Mouse (Mus musculus) neural tube, embryonic 15.5 days (tissue): ENCODE data around the gene Dlg2. TPM values are rescaled to one million over a fixed set of nuclear protein-coding genes. Genes with fewer than 3 reads are reported as not detected.

ENCODE experiments used
- ATAC-seq: fragments of 200-750 bp; cut with Nextera tagmentation; 2 replicates; pipeline ENCODE4 v1.8.0; 2017; ENCODE audit warnings: mild to moderate bottlenecking, moderate TSS enrichment, moderate library complexity; ENCODE audit not compliant: low FRiP score
- H3K27ac ChIP-seq: fragments of 300-500 bp; sonication (generic); replicated peaks from 2 replicates; pipeline ENCODE4 v1.5.1; 2015; ENCODE audit warnings: mild to moderate bottlenecking, inconsistent platforms
- H3K27me3 ChIP-seq: fragments of 300-500 bp; sonication (generic); replicated peaks from 2 replicates; pipeline ENCODE4 v1.6.1; 2015; ENCODE audit warnings: inconsistent platforms
- H3K36me3 ChIP-seq: fragments of 300-500 bp; sonication (generic); 2 replicates; pipeline ENCODE4 v1.6.1; 2015; ENCODE audit warnings: inconsistent platforms
- H3K4me1 ChIP-seq: fragments of 300-500 bp; sonication (generic); 2 replicates; pipeline ENCODE4 v1.6.1; 2015; ENCODE audit warnings: inconsistent platforms
- H3K4me2 ChIP-seq: fragments of 300-500 bp; sonication (generic); 2 replicates; pipeline ENCODE4 v1.6.1; 2015; ENCODE audit warnings: inconsistent platforms, mild to moderate bottlenecking, moderate library complexity
- H3K4me3 ChIP-seq: fragments of 300-500 bp; sonication (generic); replicated peaks from 2 replicates; pipeline ENCODE4 v1.5.1; 2015; ENCODE audit warnings: mild to moderate bottlenecking, inconsistent platforms
- H3K9ac ChIP-seq: fragments of 300-500 bp; sonication (generic); replicated peaks from 2 replicates; pipeline ENCODE4 v1.6.1; 2015; ENCODE audit warnings: mild to moderate bottlenecking, inconsistent platforms
- H3K9me3 ChIP-seq: fragments of 300-500 bp; sonication (generic); replicated peaks from 2 replicates; pipeline ENCODE4 v1.6.1; 2016; ENCODE audit warnings: inconsistent platforms
- WGBS: fragments of 180-500 bp; shearing (Covaris S2); methylation state at CpG from one replicate; pipeline ENCODE4 v1.1.7; 2015; ENCODE audit warnings: mixed read lengths; 5-methylcytosine and 5-hydroxymethylcytosine counted together
- polyA plus RNA-seq: library from polyadenylated mRNA; unstranded; fragments of >200 nt; fragmentation: Nextera tagmentation; extraction: Ambion mirVana; gene quantifications from 2 replicates; pipeline ENCODE4 v1.2.1, GENCODE M21; 2015

Dlg2 gene
- polyA plus RNA-seq, 1 experiment from 2014 or later, result 29.9 TPM

GRCm38 (mm10) chr7:92420474-92420873 lies 1944.0 kb downstream of the Dlg2 start:
- Histone ChIP-seq H3K4me2 (no peak overlapping the region), H3K36me3 (no peaks in the 10 kb centered on the region), H3K27ac (no peak overlapping the region), H3K4me3 (no peak overlapping the region), H3K9me3 (no peaks in the 10 kb centered on the region), H3K27me3 (no peaks in the 10 kb centered on the region), H3K9ac (no peak overlapping the region), H3K4me1 (no peaks in the 10 kb centered on the region)
- 70% methylated on average over 10 of the region's 10 CpGs for WGBS
- ATAC-seq, result no peak

- Histone ChIP-seq H3K27me3 (no peaks in the 10 kb centered on the region), H3K4me1 (no peaks in the 10 kb centered on the region), H3K36me3 (no peaks in the 10 kb centered on the region), H3K27ac (no peak overlapping the region), H3K9ac (no peak overlapping the region), H3K9me3 (no peaks in the 10 kb centered on the region), H3K4me2 (no peak overlapping the region), H3K4me3 (no peak overlapping the region)
- ATAC-seq, result no peak
- WGBS, result 91% methylated on average over 3 of the region's 3 CpGs
Measured at GRCm38 (mm10) chr7:92423017-92423416, 1946.5 kb downstream of the Dlg2 start.

- 68% methylated on average over 3 of the region's 3 CpGs for WGBS
- Histone ChIP-seq H3K27me3 (no peaks in the 10 kb centered on the region), H3K4me3 (no peak overlapping the region), H3K27ac (no peak overlapping the region), H3K9ac (no peak overlapping the region), H3K36me3 (no peaks in the 10 kb centered on the region), H3K9me3 (no peaks in the 10 kb centered on the region), H3K4me2 (no peak overlapping the region), H3K4me1 (no peaks in the 10 kb centered on the region)
- ATAC-seq, result no peak
Measured at GRCm38 (mm10) chr7:92424703-92425102, 1948.2 kb downstream of the Dlg2 start.

GRCm38 (mm10) chr7:92427280-92427679 lies 1950.8 kb downstream of the Dlg2 start:
- H3K9ac ChIP-seq, result no peak overlapping the region
- no peak overlapping the region for H3K4me2 ChIP-seq
- no peaks in the 10 kb centered on the region for H3K4me1 ChIP-seq
- ATAC-seq, result no peak
- no peaks in the 10 kb centered on the region for H3K27me3 ChIP-seq
- no peaks in the 10 kb centered on the region for H3K9me3 ChIP-seq
- no peak overlapping the region for H3K4me3 ChIP-seq
- WGBS, result 75% methylated on average over 4 of the region's 4 CpGs
- H3K27ac ChIP-seq, result no peak overlapping the region
- no peaks in the 10 kb centered on the region for H3K36me3 ChIP-seq

GRCm38 (mm10) chr7:92428629-92429028 lies 1952.2 kb downstream of the Dlg2 start:
- Histone ChIP-seq H3K27me3 (no peaks in the 10 kb centered on the region), H3K4me3 (no peak overlapping the region), H3K9ac (no peak overlapping the region), H3K36me3 (no peaks in the 10 kb centered on the region), H3K4me1 (no peaks in the 10 kb centered on the region), H3K4me2 (no peak overlapping the region), H3K27ac (no peak overlapping the region), H3K9me3 (no peaks in the 10 kb centered on the region)
- WGBS, result 89% methylated on average over 5 of the region's 5 CpGs
- no peak for ATAC-seq

- ATAC-seq, result no peak
- 84% methylated on average over 2 of the region's 2 CpGs for WGBS
- no peaks in the 10 kb centered on the region for H3K4me1 ChIP-seq
- H3K36me3 ChIP-seq, result no peaks in the 10 kb centered on the region
- no peaks in the 10 kb centered on the region for H3K9me3 ChIP-seq
- H3K27ac ChIP-seq, result no peak overlapping the region
- H3K4me3 ChIP-seq, result no peak overlapping the region
- no peak overlapping the region for H3K4me2 ChIP-seq
- H3K9ac ChIP-seq, result no peak overlapping the region
- H3K27me3 ChIP-seq, result no peaks in the 10 kb centered on the region
Measured at GRCm38 (mm10) chr7:92430254-92430653, 1953.8 kb downstream of the Dlg2 start.

- no peak for ATAC-seq
- 0 out of 2 replicates have a peak, but pooled peaks cover 2% of the 10 kb centered on the region for H3K36me3 ChIP-seq
- no peak overlapping the region for H3K4me3 ChIP-seq
- 67% methylated on average over 2 of the region's 2 CpGs for WGBS
- H3K4me2 ChIP-seq, result no peak overlapping the region
- no peak overlapping the region for H3K27ac ChIP-seq
- no peaks in the 10 kb centered on the region for H3K27me3 ChIP-seq
- no peaks in the 10 kb centered on the region for H3K9me3 ChIP-seq
- H3K9ac ChIP-seq, result no peak overlapping the region
- no peaks in the 10 kb centered on the region for H3K4me1 ChIP-seq
Measured at GRCm38 (mm10) chr7:92437168-92437567, 1960.7 kb downstream of the Dlg2 start.

GRCm38 (mm10) chr7:92439503-92440487 lies 1963.3 kb downstream of the Dlg2 start:
- Histone ChIP-seq H3K27me3 (no peaks in the 10 kb centered on the region), H3K9me3 (no peaks in the 10 kb centered on the region), H3K4me3 (no peak overlapping the region)

GRCm38 (mm10) chr7:92441611-92442010 lies 1965.1 kb downstream of the Dlg2 start:
- no peak for ATAC-seq
- Histone ChIP-seq H3K9ac (no peak overlapping the region), H3K4me1 (no peaks in the 10 kb centered on the region), H3K4me2 (no peak overlapping the region), H3K27ac (no peak overlapping the region), H3K27me3 (no peaks in the 10 kb centered on the region), H3K36me3 (peaks cover 14% of the 10 kb centered on the region; the same call in 1 of the 2 replicates), H3K9me3 (no peaks in the 10 kb centered on the region), H3K4me3 (no peak overlapping the region)

More at GRCm38 (mm10) chr7:92439503-92440487, 1963.3 kb downstream of the Dlg2 start:
- Histone ChIP-seq H3K27ac (no peak overlapping the region), H3K9ac (no peak overlapping the region), H3K4me2 (no peak overlapping the region), H3K36me3 (peaks cover 12% of the 10 kb centered on the region; the same call in 1 of the 2 replicates), H3K4me1 (no peaks in the 10 kb centered on the region)
- 72% methylated on average over 8 of the region's 8 CpGs for WGBS
- ATAC-seq, result no peak

- WGBS, result 83% methylated on average over 4 of the region's 4 CpGs
- no peak for ATAC-seq
- Histone ChIP-seq H3K4me3 (no peak overlapping the region), H3K9ac (no peak overlapping the region), H3K9me3 (no peaks in the 10 kb centered on the region), H3K36me3 (peaks cover 14% of the 10 kb centered on the region; the same call in 1 of the 2 replicates), H3K4me2 (no peak overlapping the region), H3K4me1 (no peaks in the 10 kb centered on the region), H3K27me3 (no peaks in the 10 kb centered on the region), H3K27ac (no peak overlapping the region)
Measured at GRCm38 (mm10) chr7:92442082-92442481, 1965.6 kb downstream of the Dlg2 start.

GRCm38 (mm10) chr7:92447938-92448337 lies 1971.5 kb downstream of the Dlg2 start:
- H3K9me3 ChIP-seq, result no peaks in the 10 kb centered on the region
- ATAC-seq, result no peak
- no peak overlapping the region for H3K4me3 ChIP-seq
- WGBS, result 76% methylated on average over 6 of the region's 6 CpGs
- no peak overlapping the region for H3K27ac ChIP-seq
- H3K36me3 ChIP-seq, result peaks cover 10% of the 10 kb centered on the region; the same call in 1 of the 2 replicates
- H3K4me1 ChIP-seq, result no peaks in the 10 kb centered on the region
- H3K9ac ChIP-seq, result no peak overlapping the region
- H3K27me3 ChIP-seq, result no peaks in the 10 kb centered on the region
- H3K4me2 ChIP-seq, result no peak overlapping the region
